Mouse (Mus musculus): Measurements from ENCODE around the gene Lrp6. TPM values are rescaled to one million over a fixed set of nuclear protein-coding genes. Genes with fewer than 3 reads are reported as not detected.

The Lrp6 gene
- polyA plus RNA-seq, 1 experiment from 2014 or later: 20.8 TPM

- WGBS: 82% methylated on average over 6 of the region's 6 CpGs
Measured at GRCm38 (mm10) chr6:134421921-134422320, 144.8 kb downstream of the Lrp6 start.

DNA sequence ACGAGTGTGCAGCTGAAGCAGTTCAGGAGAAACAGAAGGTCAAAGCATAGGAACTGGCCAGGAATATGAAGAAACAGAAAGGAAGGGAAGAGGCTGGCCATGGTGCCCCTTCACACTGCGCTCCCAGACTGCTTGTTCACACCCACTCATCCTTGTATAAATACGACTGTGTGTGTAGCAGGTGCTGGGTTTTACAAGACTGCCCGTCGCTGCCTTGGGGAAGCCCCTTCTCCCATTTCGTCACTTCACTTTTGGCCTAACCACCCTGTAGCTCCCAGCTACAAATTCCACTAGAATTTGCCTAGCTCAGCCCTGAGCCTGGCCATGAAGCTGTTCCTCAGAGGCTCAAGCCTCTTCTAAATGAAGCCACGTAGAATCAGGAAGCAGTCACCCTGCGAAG is 146.4 kb downstream of the Lrp6 start:
- H3K36me3 ChIP-seq: no peaks in the 10 kb centered on the region
- H3K4me1 ChIP-seq (replicated peaks): 0 out of 2 replicates have a peak, but pooled peaks cover 1% of the 10 kb centered on the region
- ATAC-seq (ENCODE audit: low read depth): no peak
- H3K4me3 ChIP-seq: no peak overlapping the region
- 85% methylated on average over 8 of the region's 8 CpGs for WGBS
- no peak overlapping the region for H3K4me2 ChIP-seq
- no peak overlapping the region for H3K27ac ChIP-seq (replicated peaks)
- H3K27me3 ChIP-seq: no peaks in the 10 kb centered on the region
- no peak overlapping the region for H3K9ac ChIP-seq
- H3K9me3 ChIP-seq: no peaks in the 10 kb centered on the region

More at GRCm38 (mm10) chr6:134421921-134422320, 144.8 kb downstream of the Lrp6 start:
- Histone ChIP-seq H3K9ac (no peak overlapping the region), H3K4me1 (replicated peaks) (0 out of 2 replicates have a peak, but pooled peaks cover 2% of the 10 kb centered on the region), H3K27me3 (no peaks in the 10 kb centered on the region), H3K4me2 (no peak overlapping the region), H3K4me3 (no peak overlapping the region), H3K27ac (replicated peaks) (no peak overlapping the region), H3K36me3 (no peaks in the 10 kb centered on the region), H3K9me3 (no peaks in the 10 kb centered on the region)
- ATAC-seq (ENCODE audit: low read depth): no peak

DNA sequence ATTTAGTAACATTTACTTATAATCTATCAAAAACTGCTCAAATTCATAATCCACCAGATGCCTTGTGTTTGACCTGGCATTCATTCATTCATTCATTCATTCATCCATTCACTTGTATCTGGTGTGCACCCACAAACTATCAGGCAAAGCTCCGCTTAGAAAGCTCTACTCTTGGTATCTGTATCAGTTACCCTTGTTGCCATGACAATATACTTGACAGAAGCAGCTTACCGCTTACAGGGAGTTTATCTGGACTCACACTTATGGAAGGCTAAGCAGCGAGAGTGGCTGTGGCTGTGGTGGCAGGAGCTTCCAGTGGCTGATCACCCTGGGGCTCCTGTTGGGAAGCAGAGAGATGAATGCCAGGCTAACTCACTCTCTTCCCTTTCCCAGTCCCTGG is 148.9 kb downstream of the Lrp6 start:
- ATAC-seq (ENCODE audit: low read depth): no peak
- H3K4me2 ChIP-seq: no peak overlapping the region
- no peaks in the 10 kb centered on the region for H3K4me1 ChIP-seq (replicated peaks)
- 82% methylated on average over 3 of the region's 3 CpGs for WGBS
- no peak overlapping the region for H3K27ac ChIP-seq (replicated peaks)
- H3K9ac ChIP-seq: no peak overlapping the region
- no peaks in the 10 kb centered on the region for H3K36me3 ChIP-seq
- no peaks in the 10 kb centered on the region for H3K9me3 ChIP-seq
- no peak overlapping the region for H3K4me3 ChIP-seq
- no peaks in the 10 kb centered on the region for H3K27me3 ChIP-seq

GRCm38 (mm10) chr6:134416556-134417105 is 150.1 kb downstream of the Lrp6 start:
- no peak for ATAC-seq (ENCODE audit: low read depth)
- Histone ChIP-seq H3K9me3 (no peaks in the 10 kb centered on the region), H3K4me3 (no peak overlapping the region), H3K4me2 (no peak overlapping the region), H3K4me1 (replicated peaks) (no peaks in the 10 kb centered on the region), H3K27ac (replicated peaks) (no peak overlapping the region), H3K9ac (no peak overlapping the region), H3K36me3 (no peaks in the 10 kb centered on the region), H3K27me3 (no peaks in the 10 kb centered on the region)
- 49% methylated on average over 3 of the region's 3 CpGs for WGBS

DNA sequence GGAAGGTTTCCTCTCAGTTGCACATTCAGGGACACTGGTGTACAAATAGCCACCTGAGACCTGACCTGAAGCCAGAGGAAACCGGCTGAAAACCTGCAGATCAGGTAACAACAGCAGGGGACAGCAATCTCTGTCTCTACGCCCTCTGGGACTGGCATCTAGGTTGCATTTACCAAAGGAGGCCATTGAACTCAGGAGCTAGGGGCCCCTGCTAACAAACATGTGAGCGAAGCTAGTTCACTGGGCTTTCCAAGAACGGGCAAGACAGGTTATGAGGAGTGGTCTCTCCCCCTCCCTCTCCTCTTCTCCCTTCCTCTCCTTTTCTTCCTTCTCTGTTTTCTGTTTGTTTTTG is 152.3 kb downstream of the Lrp6 start:
- 73% methylated on average over 4 of the region's 4 CpGs for WGBS
- H3K9me3 ChIP-seq: no peaks in the 10 kb centered on the region
- H3K27me3 ChIP-seq: no peaks in the 10 kb centered on the region
- no peak overlapping the region for H3K27ac ChIP-seq (replicated peaks)
- no peak for ATAC-seq (ENCODE audit: low read depth)
- no peak overlapping the region for H3K4me3 ChIP-seq
- no peak overlapping the region for H3K9ac ChIP-seq
- no peaks in the 10 kb centered on the region for H3K36me3 ChIP-seq
- H3K4me1 ChIP-seq (replicated peaks): no peaks in the 10 kb centered on the region
- H3K4me2 ChIP-seq: no peak overlapping the region

DNA sequence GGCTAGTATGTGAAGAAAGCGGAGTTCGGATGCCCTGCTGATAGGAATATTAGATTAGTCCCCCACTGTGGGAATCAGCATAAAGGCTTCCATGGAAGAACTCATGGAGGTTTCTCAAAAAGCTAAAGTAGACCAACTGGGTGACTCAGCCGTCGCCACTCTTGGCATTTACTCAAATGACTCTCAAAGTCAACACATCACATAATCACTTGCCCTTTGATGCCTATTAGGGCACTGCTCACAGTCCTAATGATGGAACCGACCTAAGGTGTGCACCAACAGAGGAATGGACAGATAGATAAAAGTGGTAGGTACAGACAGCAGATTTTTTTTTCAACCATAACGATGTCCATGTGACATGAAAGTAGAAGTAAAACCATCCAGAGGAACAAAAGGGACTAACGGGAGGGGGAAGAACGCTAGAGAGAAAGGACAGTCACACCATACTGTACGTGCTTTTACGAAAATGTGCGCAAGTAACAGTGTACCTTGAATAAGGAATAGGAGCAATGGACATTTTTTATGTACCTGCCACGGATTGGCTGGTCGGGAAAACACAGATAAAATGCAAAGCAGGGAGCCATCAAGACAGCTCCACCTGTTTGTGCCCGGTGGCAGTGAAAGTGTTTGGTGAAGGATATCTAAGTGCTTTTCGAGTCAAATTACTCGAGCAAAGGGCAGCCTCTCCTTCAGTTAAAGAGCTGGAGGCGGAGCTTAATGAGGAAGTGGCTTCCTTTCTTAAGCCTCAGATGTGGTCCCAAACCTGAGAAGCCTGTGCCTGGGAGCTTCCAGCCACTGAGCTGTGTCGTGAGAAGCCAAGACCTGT is 152.8 kb downstream of the Lrp6 start:
- no peaks in the 10 kb centered on the region for H3K9me3 ChIP-seq
- H3K4me2 ChIP-seq: no peak overlapping the region
- no peak overlapping the region for H3K9ac ChIP-seq
- H3K27ac ChIP-seq (replicated peaks): no peak overlapping the region
- H3K36me3 ChIP-seq: no peaks in the 10 kb centered on the region
- H3K4me1 ChIP-seq (replicated peaks): no peaks in the 10 kb centered on the region
- 66% methylated on average over 18 of the region's 18 CpGs for WGBS
- no peaks in the 10 kb centered on the region for H3K27me3 ChIP-seq
- ATAC-seq (ENCODE audit: low read depth): no peak
- H3K4me3 ChIP-seq: no peak overlapping the region

DNA sequence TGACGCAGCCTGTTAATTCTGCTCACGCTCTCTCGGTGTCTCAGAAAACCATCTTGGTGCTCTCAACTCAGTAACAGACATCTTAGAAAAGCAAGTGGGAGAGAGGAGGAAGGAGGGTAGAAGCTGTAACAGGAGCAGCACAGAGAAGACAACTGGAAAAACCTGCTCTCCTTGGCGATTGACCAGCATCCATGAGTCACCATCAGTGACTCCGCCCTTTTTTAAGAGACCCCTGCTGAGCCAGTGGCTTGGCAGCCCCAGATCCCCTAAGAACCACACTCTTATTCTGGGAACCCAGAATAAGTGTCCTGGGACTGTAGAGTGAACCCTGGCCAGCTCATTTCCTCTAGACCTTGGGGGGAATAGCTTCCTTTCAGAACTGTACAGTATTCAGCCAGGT is 159.5 kb downstream of the Lrp6 start:
- Histone ChIP-seq H3K4me1 (replicated peaks) (no peaks in the 10 kb centered on the region), H3K27ac (replicated peaks) (no peak overlapping the region), H3K27me3 (no peaks in the 10 kb centered on the region), H3K9me3 (no peaks in the 10 kb centered on the region), H3K36me3 (no peaks in the 10 kb centered on the region), H3K4me3 (no peak overlapping the region), H3K4me2 (no peak overlapping the region), H3K9ac (no peak overlapping the region)
- 71% methylated on average over 5 of the region's 5 CpGs for WGBS
- ATAC-seq (ENCODE audit: low read depth): no peak

GRCm38 (mm10) chr6:134403684-134404070 is 163.1 kb downstream of the Lrp6 start:
- 88% methylated on average over 9 of the region's 9 CpGs for WGBS
- Histone ChIP-seq H3K27ac (replicated peaks) (no peak overlapping the region), H3K36me3 (no peaks in the 10 kb centered on the region), H3K4me2 (no peak overlapping the region), H3K4me1 (replicated peaks) (no peaks in the 10 kb centered on the region), H3K4me3 (no peak overlapping the region), H3K9me3 (no peaks in the 10 kb centered on the region), H3K27me3 (no peaks in the 10 kb centered on the region), H3K9ac (no peak overlapping the region)
- ATAC-seq (ENCODE audit: low read depth): no peak

- H3K4me1 ChIP-seq (replicated peaks): no peaks in the 10 kb centered on the region
- H3K27me3 ChIP-seq: no peaks in the 10 kb centered on the region
- H3K9ac ChIP-seq: no peak overlapping the region
- 42% methylated on average over 16 of the region's 16 CpGs for WGBS
- no peaks in the 10 kb centered on the region for H3K9me3 ChIP-seq
- no peak for ATAC-seq (ENCODE audit: low read depth)
- no peak overlapping the region for H3K4me3 ChIP-seq
- no peak overlapping the region for H3K4me2 ChIP-seq
- H3K27ac ChIP-seq (replicated peaks): no peak overlapping the region
- no peaks in the 10 kb centered on the region for H3K36me3 ChIP-seq
Measured at GRCm38 (mm10) chr6:134402914-134403683, 163.7 kb downstream of the Lrp6 start.

Other genes starting within 250 kb of the Lrp6 start
- gene Bcl2l14, start 170.6 kb downstream of the Lrp6 start, polyA plus RNA-seq (2015; fragmentation: Nextera tagmentation; extraction: Ambion mirVana): not detected in 2 replicates
- 1.1 and 1.5 TPM in 2 replicates for gene Mansc1, start 65.5 kb upstream of the Lrp6 start, polyA plus RNA-seq (2015; fragmentation: Nextera tagmentation; extraction: Ambion mirVana)
- 47.5 and 48.1 TPM in 2 replicates for gene Borcs5, start 72.5 kb upstream of the Lrp6 start, polyA plus RNA-seq (2015; fragmentation: Nextera tagmentation; extraction: Ambion mirVana)
- 6.0 and 7.0 TPM in 2 replicates for gene Dusp16, start 225.7 kb upstream of the Lrp6 start, polyA plus RNA-seq (2015; fragmentation: Nextera tagmentation; extraction: Ambion mirVana)

Measured in neural tube, embryonic 13.5 days (tissue).